Mouse (Mus musculus): ENCODE measurements around the gene Rbfox1. TPM values are rescaled to one million over a fixed set of nuclear protein-coding genes. Genes with fewer than 3 reads are reported as not detected.

The Rbfox1 gene
- polyA plus RNA-seq, 1 experiment, result 0.21 TPM

- Histone ChIP-seq H3K4me1 (no peaks in the 10 kb centered on the region), H3K9me3 (peaks cover 2% of the 10 kb centered on the region; the same call in 1 of the 2 replicates), H3K36me3 (replicated peaks; ENCODE audit: low read length) (no peaks in the 10 kb centered on the region), H3K27me3 (replicated peaks) (no peaks in the 10 kb centered on the region), H3K4me3 (replicated peaks) (no peak overlapping the region)
- TF ChIP-seq GATA1 (IDR thresholded peaks at IDR 0.05; ENCODE audit: borderline replicate concordance, low read length) (no peak), FLI1 (IDR thresholded peaks at IDR 0.05; ENCODE audit: low read length) (no peak)
Observed at GRCm38 (mm10) chr16:7365878-7366277, 1480.7 kb downstream of the Rbfox1 start.

GRCm38 (mm10) chr16:7374146-7374545 lies 1489.0 kb downstream of the Rbfox1 start:
- H3K36me3 ChIP-seq (replicated peaks; ENCODE audit: low read length), result no peaks in the 10 kb centered on the region
- peaks cover 3% of the 10 kb centered on the region; the same call in 1 of the 2 replicates for H3K9me3 ChIP-seq
- no peak overlapping the region for H3K4me3 ChIP-seq (replicated peaks)
- TF ChIP-seq GATA1 (IDR thresholded peaks at IDR 0.05; ENCODE audit: borderline replicate concordance, low read length) (no peak), FLI1 (IDR thresholded peaks at IDR 0.05; ENCODE audit: low read length) (no peak)
- H3K27me3 ChIP-seq (replicated peaks), result no peaks in the 10 kb centered on the region
- no peaks in the 10 kb centered on the region for H3K4me1 ChIP-seq

- H3K4me1 ChIP-seq, result no peaks in the 10 kb centered on the region
- no peak overlapping the region for H3K4me3 ChIP-seq (replicated peaks)
- no peaks in the 10 kb centered on the region for H3K27me3 ChIP-seq (replicated peaks)
- H3K9me3 ChIP-seq, result peaks cover 3% of the 10 kb centered on the region; the same call in 1 of the 2 replicates
- TF ChIP-seq GATA1 (IDR thresholded peaks at IDR 0.05; ENCODE audit: borderline replicate concordance, low read length) (no peak), FLI1 (IDR thresholded peaks at IDR 0.05; ENCODE audit: low read length) (no peak)
- H3K36me3 ChIP-seq (replicated peaks; ENCODE audit: low read length), result no peaks in the 10 kb centered on the region
Observed at GRCm38 (mm10) chr16:7374674-7375073, 1489.5 kb downstream of the Rbfox1 start.

- no peaks in the 10 kb centered on the region for H3K36me3 ChIP-seq (replicated peaks; ENCODE audit: low read length)
- 0 out of 2 replicates have a peak, but pooled peaks cover 2% of the 10 kb centered on the region for H3K9me3 ChIP-seq
- no peaks in the 10 kb centered on the region for H3K4me1 ChIP-seq
- TF ChIP-seq GATA1 (IDR thresholded peaks at IDR 0.05; ENCODE audit: borderline replicate concordance, low read length), result no peak
- TF ChIP-seq FLI1 (IDR thresholded peaks at IDR 0.05; ENCODE audit: low read length), result no peak
- H3K27me3 ChIP-seq (replicated peaks), result no peaks in the 10 kb centered on the region
- no peak overlapping the region for H3K4me3 ChIP-seq (replicated peaks)
Observed at GRCm38 (mm10) chr16:7396101-7396500, 1510.9 kb downstream of the Rbfox1 start.

- Histone ChIP-seq H3K4me1 (no peaks in the 10 kb centered on the region), H3K36me3 (replicated peaks; ENCODE audit: low read length) (no peaks in the 10 kb centered on the region), H3K27me3 (replicated peaks) (no peaks in the 10 kb centered on the region), H3K9me3 (peaks cover 6% of the 10 kb centered on the region; the same call in 1 of the 2 replicates), H3K4me3 (replicated peaks) (no peak overlapping the region)
- TF ChIP-seq GATA1 (IDR thresholded peaks at IDR 0.05; ENCODE audit: borderline replicate concordance, low read length) (no peak), FLI1 (IDR thresholded peaks at IDR 0.05; ENCODE audit: low read length) (no peak)
Observed at GRCm38 (mm10) chr16:7404766-7405492, 1519.8 kb downstream of the Rbfox1 start.

- peak overlapping the region; percentile 42 for H3K4me3 ChIP-seq (replicated peaks)
- H3K36me3 ChIP-seq (replicated peaks; ENCODE audit: low read length), result no peaks in the 10 kb centered on the region
- no peaks in the 10 kb centered on the region for H3K4me1 ChIP-seq
- H3K27me3 ChIP-seq (replicated peaks), result no peaks in the 10 kb centered on the region
- TF ChIP-seq GATA1 (IDR thresholded peaks at IDR 0.05; ENCODE audit: borderline replicate concordance, low read length) (no peak), FLI1 (IDR thresholded peaks at IDR 0.05; ENCODE audit: low read length) (no peak)
- peaks cover 8% of the 10 kb centered on the region; the same call in 1 of the 2 replicates for H3K9me3 ChIP-seq
Observed at GRCm38 (mm10) chr16:7407862-7408640, 1522.9 kb downstream of the Rbfox1 start.

GRCm38 (mm10) chr16:7419655-7420281 lies 1534.6 kb downstream of the Rbfox1 start:
- no peaks in the 10 kb centered on the region for H3K9me3 ChIP-seq
- H3K4me1 ChIP-seq, result peaks cover 7% of the 10 kb centered on the region
- TF ChIP-seq FLI1 (IDR thresholded peaks at IDR 0.05; ENCODE audit: low read length), result no peak
- no peaks in the 10 kb centered on the region for H3K36me3 ChIP-seq (replicated peaks; ENCODE audit: low read length)
- H3K27me3 ChIP-seq (replicated peaks), result no peaks in the 10 kb centered on the region
- H3K4me3 ChIP-seq (replicated peaks), result peak overlapping the region; percentile 62

- H3K4me3 ChIP-seq (replicated peaks), result no peak overlapping the region
- no peaks in the 10 kb centered on the region for H3K4me1 ChIP-seq
- no peaks in the 10 kb centered on the region; the same call in 1 of the 2 replicates for H3K9me3 ChIP-seq
- TF ChIP-seq GATA1 (IDR thresholded peaks at IDR 0.05; ENCODE audit: borderline replicate concordance, low read length) (no peak), FLI1 (IDR thresholded peaks at IDR 0.05; ENCODE audit: low read length) (no peak)
- H3K27me3 ChIP-seq (replicated peaks), result no peaks in the 10 kb centered on the region
- H3K36me3 ChIP-seq (replicated peaks; ENCODE audit: low read length), result no peaks in the 10 kb centered on the region
Observed at GRCm38 (mm10) chr16:7425386-7426089, 1540.4 kb downstream of the Rbfox1 start.

- Histone ChIP-seq H3K4me1 (no peaks in the 10 kb centered on the region), H3K27me3 (replicated peaks) (no peaks in the 10 kb centered on the region), H3K4me3 (replicated peaks) (no peak overlapping the region), H3K9me3 (peaks cover 7% of the 10 kb centered on the region; the same call in 1 of the 2 replicates), H3K36me3 (replicated peaks; ENCODE audit: low read length) (no peaks in the 10 kb centered on the region)
- TF ChIP-seq GATA1 (IDR thresholded peaks at IDR 0.05; ENCODE audit: borderline replicate concordance, low read length), result no peak
- no peak for TF ChIP-seq FLI1 (IDR thresholded peaks at IDR 0.05; ENCODE audit: low read length)
Observed at GRCm38 (mm10) chr16:7433296-7433695, 1548.1 kb downstream of the Rbfox1 start.

Measured in megakaryocyte, embryonic 14.5 days (primary cell).